Mouse (Mus musculus) adrenal gland, postnatal 36 days (tissue): Measurements from ENCODE around the gene Cmya5. TPM values are rescaled to one million over a fixed set of nuclear protein-coding genes. Genes with fewer than 3 reads are reported as not detected.

Experiments
- total RNA-seq, 2 experiments: library from RNA; stranded (reverse); gene quantifications; 2 replicates each; pipeline ENCODE4 v1.2.3; 2021

Gene Cmya5
- total RNA-seq, 2 experiments from 2014 or later, result 0.26 to 0.43 TPM

Other genes starting within 250 kb of the Cmya5 start
- gene Tent2, start 47.7 kb upstream of the Cmya5 start, total RNA-seq, result 10 to 100 TPM; 30.8 to 32.4 TPM
- 10 to 100 TPM; 29.8 to 44.8 TPM for gene Homer1, start 154.9 kb upstream of the Cmya5 start, total RNA-seq